Mouse (Mus musculus) v-Abl transformed pro-B cells (cell line): ENCODE data around the gene Kcnip4.

Experiments used
- in situ Hi-C, 2 experiments: fragments of 400-800 bp; cut with MboI; formaldehyde crosslinking; loops; one replicate each; pipeline ENCODE4 v1.15.1; 2025; ENCODE audit not compliant: unreplicated experiment in 2 of 2

Gene Kcnip4

GRCm38 (mm10) chr5:49368636-49369423 lies 155.9 kb downstream of the Kcnip4 start:
- in situ Hi-C loops, result no loop called here

- in situ Hi-C loops, result no loop called here
Observed at GRCm38 (mm10) chr5:49356381-49356780, 168.3 kb downstream of the Kcnip4 start.

GRCm38 (mm10) chr5:49352061-49352460 lies 172.6 kb downstream of the Kcnip4 start:
- in situ Hi-C loops, result no loop called here

GRCm38 (mm10) chr5:49350126-49350909 lies 174.4 kb downstream of the Kcnip4 start:
- in situ Hi-C loops, result no loop called here

GRCm38 (mm10) chr5:49349541-49349940 lies 175.2 kb downstream of the Kcnip4 start:
- in situ Hi-C loops, result no loop called here

GRCm38 (mm10) chr5:49348511-49348910 lies 176.2 kb downstream of the Kcnip4 start:
- in situ Hi-C loops, result no loop called here

GRCm38 (mm10) chr5:49344606-49345005 lies 180.1 kb downstream of the Kcnip4 start:
- in situ Hi-C loops, result no loop called here

GRCm38 (mm10) chr5:49337164-49337563 lies 187.5 kb downstream of the Kcnip4 start:
- in situ Hi-C loops, result no loop called here

- in situ Hi-C loops, result no loop called here
Observed at GRCm38 (mm10) chr5:49333063-49333462, 191.6 kb downstream of the Kcnip4 start.

- in situ Hi-C loops, result no loop called here
Observed at GRCm38 (mm10) chr5:49329023-49329422, 195.7 kb downstream of the Kcnip4 start.

GRCm38 (mm10) chr5:49318661-49319060 lies 206.0 kb downstream of the Kcnip4 start:
- in situ Hi-C loops, result no loop called here

- in situ Hi-C loops, result no loop called here
Observed at GRCm38 (mm10) chr5:49317869-49318268, 206.8 kb downstream of the Kcnip4 start.

- in situ Hi-C loops, result no loop called here
Observed at GRCm38 (mm10) chr5:49306796-49307195, 217.9 kb downstream of the Kcnip4 start.

- in situ Hi-C loops, result no loop called here
Observed at GRCm38 (mm10) chr5:49305321-49305720, 219.4 kb downstream of the Kcnip4 start.

- in situ Hi-C loops, result no loop called here
Observed at GRCm38 (mm10) chr5:49298654-49299053, 226.1 kb downstream of the Kcnip4 start.

GRCm38 (mm10) chr5:49292421-49292820 lies 232.3 kb downstream of the Kcnip4 start:
- in situ Hi-C loops, result no loop called here

GRCm38 (mm10) chr5:49291801-49292200 lies 232.9 kb downstream of the Kcnip4 start:
- in situ Hi-C loops, result no loop called here

- in situ Hi-C loops, result no loop called here
Observed at GRCm38 (mm10) chr5:49285455-49286135, 239.1 kb downstream of the Kcnip4 start.

GRCm38 (mm10) chr5:49284776-49285175 lies 239.9 kb downstream of the Kcnip4 start:
- in situ Hi-C loops, result no loop called here

- in situ Hi-C loops, result no loop called here
Observed at GRCm38 (mm10) chr5:49283403-49283802, 241.3 kb downstream of the Kcnip4 start.

- in situ Hi-C loops, result no loop called here
Observed at GRCm38 (mm10) chr5:49271864-49272263, 252.8 kb downstream of the Kcnip4 start.
